Mouse (Mus musculus): ENCODE data around the gene Lsm10.
"Not testable (repeated sequence)": the region's sequence is repeated elsewhere in the genome, so short reads cannot be mapped to it uniquely, and the experiment has no call there.

Lsm10 gene

DNA sequence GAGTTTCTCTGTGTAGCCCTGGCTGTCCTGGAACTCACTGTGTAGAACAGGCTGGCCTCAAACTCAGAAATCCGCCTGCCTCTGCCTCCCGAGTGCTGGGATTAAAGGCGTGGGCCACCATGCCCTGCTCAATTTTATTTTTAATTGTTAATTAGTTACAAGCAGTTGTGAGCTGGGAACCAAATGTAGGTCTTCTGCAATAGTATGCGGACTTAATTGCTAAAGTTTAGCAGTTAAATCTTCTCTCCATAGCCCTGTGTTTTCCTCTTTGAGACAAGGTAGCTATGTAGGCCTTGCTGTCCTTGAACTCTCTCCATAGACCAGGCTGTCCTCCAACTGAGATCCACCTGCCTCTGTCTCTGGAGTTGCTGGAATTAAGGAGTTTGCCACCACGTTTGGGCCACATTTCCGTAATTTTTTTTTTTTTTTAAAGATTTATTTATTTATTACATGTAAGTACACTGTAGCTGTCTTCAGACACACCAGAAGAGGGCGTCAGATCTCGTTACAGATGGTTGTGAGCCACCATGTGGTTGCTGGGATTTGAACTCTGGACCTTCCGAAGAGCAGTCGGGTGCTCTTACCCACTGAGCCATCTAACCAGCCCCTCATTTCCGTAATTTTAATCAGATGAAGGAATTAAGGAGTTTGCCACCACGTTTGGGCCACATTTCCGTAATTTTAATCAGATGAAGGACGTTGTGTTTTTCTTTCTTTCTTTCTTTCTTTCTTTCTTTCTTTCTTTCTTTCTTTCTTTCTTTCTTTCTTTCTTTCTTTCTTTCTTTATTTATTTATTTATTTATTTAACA, 597 bp upstream of the Lsm10 start:
- in situ Hi-C loops (cut with MseI, MboI), result not testable (repeated sequence)

GRCm38 (mm10) chr4:126097711-126098253, 1.4 kb downstream of the Lsm10 start:
- in situ Hi-C loops (cut with MseI, MboI), result no loop called here

GRCm38 (mm10) chr4:126099365-126099764, 2.9 kb downstream of the Lsm10 start:
- in situ Hi-C loops (cut with MseI, MboI), result no loop called here

GRCm38 (mm10) chr4:126100764-126101163, 4.3 kb downstream of the Lsm10 start:
- in situ Hi-C loops (cut with MseI, MboI), result no loop called here

GRCm38 (mm10) chr4:126102061-126102841, 5.8 kb downstream of the Lsm10 start:
- in situ Hi-C loops (cut with MseI, MboI), result no loop called here

GRCm38 (mm10) chr4:126103057-126103581, 6.7 kb downstream of the Lsm10 start:
- in situ Hi-C loops (cut with MseI, MboI), result no loop called here

- in situ Hi-C loops (cut with MseI, MboI), result no loop called here
Observed at GRCm38 (mm10) chr4:126103590-126104068, 7.2 kb downstream of the Lsm10 start, which contains the start of gene Stk40. TSS of gene Stk40 (plus strand) at chr4:126103957.

DNA sequence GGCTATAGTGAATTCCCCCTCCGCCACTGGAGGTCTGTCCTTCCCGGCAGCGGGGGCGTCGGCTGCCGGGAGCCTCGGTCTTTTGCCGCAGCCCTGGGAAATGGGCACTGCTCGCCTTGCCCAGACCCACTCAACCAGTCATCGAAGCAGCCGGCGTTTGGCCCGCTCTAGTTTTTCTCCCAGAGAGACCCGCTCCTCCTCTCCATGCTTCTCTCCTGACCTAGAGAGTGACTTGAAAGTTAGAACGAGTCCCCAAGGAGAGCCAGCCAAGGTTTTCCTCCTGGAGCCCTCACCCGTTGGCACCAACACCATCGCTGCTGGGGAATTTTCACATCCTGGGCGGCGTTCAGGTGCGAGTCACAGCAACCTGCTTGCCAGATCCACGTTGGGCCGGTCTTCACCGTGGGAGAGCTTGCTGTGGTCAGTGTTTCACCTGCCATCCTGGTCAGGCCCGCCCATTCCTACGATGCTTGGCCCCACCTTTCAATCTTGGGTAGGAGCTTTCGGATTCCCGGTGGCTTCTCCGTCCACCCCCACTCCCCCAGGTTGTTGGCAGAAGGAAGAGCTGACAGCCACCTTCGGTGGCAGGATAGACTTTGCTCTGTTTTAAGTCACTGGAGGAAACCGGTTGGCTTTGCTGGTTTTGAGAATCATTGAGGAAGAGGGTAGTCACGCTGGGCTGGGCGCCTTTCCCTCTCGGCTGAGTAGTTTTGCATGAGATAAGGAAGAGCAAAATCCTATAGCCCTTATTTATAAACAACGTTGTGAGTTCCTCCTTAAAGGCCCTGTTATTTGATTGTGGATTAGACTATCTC, 8.0 kb downstream of the Lsm10 start:
- in situ Hi-C loops (cut with MseI, MboI), result no loop called here

GRCm38 (mm10) chr4:126105131-126105783, 8.8 kb downstream of the Lsm10 start:
- in situ Hi-C loops (cut with MseI, MboI), result no loop called here

DNA sequence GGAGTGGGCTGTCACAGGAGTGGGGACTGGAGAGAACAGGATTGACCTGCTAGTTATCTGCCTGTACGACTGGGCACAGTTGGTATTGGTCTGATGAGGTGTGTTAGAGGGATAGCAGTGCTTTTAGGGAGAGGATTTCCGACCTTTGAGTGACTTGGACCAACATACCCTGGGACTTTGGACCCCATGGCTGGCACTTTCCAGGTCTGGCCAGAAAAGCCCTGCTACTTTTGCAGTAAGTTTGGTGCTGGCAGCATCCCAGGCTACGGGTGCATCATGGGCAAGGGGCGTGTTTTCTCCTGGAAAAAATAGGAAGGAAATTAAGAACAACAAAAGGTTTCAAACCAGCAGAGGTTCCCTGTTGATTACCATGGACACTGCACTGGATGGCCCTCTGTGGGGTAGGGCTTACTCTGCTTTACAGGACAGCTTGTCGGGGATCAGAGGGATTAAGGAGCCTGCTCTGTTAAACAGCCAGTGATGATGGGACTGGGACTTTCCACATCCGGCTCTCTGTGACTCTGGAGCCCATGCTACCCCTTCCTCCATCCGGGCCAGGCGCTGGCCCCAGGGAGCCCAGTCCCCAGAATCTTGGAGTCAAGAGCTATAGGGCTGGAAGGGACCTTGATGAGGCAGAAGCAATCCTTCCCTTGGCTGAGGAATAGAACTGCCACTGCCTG, 11.8 kb downstream of the Lsm10 start:
- in situ Hi-C loops (cut with MseI, MboI), result no loop called here

GRCm38 (mm10) chr4:126109613-126110373, 13.4 kb downstream of the Lsm10 start:
- in situ Hi-C loops (cut with MseI, MboI), result no loop called here

DNA sequence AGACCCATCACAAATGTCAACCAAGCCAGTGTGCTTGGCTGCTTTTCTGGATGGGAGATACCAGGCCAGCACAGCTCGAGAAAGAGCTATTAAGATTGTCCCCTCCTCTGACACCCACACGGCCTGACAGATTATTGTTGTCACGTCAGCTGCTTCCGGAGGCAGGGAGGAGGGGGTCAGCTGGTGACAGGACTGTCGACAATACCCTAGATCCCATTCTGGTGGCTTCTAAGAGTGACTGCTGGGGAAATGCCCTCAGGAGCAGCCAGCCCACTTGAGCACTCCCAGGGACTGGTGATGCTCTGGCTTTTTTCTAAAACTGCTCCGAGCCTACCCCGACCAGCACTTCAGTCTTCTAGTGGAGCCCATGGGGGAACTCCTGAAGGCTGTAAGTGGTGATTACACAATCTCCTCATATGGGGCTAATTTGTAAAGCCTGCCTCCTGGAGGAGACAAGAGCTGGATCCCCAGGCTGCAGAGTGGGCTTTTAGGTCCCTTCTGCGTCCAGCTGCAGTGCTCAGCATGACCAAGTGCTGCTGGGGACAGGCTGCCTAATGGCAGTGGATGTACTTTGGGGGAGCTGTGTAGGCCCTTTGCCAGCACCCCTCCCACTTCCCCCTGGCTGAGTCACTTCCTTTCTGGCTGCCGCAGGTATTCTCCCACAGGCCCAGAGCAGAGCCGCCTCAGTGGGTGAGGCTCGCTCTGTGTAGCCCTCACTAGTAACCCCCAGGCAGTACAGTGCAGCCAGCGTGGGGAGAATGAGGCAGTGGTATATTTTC, 14.1 kb downstream of the Lsm10 start:
- in situ Hi-C loops (cut with MseI, MboI), result no loop called here

DNA sequence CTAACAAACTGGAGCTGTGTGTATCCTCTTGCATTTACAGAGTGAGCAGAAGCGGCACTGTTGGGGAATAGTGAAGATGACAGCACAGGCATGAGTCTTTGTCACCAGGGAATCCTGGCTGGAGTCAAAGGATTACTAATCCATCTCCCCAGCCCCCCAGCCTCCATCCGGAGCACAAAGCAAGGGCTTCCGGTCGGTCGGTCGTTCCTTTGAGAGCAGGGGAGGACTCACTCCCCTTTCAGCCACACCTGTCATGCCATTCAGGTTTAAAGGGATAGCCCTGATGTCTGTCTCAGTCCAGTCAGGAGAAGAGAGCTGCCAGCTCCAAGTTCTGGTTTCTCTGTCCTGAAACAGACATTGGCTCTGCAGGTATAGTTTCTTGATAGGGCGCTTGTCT, 14.7 kb downstream of the Lsm10 start:
- in situ Hi-C loops (cut with MseI, MboI), result no loop called here

DNA sequence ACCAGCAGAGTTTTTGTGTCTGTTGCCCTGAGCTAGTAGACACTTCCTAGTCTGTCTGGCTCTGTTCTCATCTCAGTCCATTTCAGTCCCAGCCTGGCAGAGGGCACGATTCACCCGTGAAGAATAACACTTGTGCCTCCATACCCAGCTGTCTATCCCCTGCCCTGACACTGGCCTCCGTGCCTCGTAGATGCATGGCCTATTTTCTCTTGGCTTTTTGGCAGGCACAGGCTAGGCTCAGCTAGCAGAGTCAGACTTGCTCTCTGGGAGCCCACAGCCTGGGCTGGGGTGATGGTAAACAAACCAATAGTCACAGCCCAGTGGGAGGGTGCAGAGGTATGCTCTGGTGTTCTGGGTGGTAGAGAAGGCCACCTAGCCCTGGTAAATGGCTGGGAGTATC, 16.8 kb downstream of the Lsm10 start:
- in situ Hi-C loops (cut with MseI, MboI), result no loop called here

DNA sequence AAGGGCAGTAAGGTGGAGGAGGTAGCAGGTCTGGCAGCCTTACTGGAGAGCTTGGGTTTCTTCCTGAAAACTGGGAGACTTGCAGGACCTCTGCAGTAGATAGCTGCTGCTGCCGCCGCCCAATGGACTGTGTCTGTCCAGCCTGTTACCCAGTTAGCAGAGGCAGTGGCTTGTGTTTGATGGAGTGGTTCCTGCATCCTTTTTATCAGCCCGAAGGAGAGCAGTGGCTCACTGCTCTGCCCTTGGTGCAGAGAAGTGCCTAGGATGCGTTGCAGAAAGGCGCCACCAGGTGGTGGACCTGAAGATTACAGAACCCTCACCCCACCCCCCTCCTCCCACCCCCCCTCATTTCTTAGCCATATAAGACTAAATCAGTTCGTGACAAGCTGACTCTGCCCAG, 17.5 kb downstream of the Lsm10 start:
- in situ Hi-C loops (cut with MseI, MboI), result no loop called here

DNA sequence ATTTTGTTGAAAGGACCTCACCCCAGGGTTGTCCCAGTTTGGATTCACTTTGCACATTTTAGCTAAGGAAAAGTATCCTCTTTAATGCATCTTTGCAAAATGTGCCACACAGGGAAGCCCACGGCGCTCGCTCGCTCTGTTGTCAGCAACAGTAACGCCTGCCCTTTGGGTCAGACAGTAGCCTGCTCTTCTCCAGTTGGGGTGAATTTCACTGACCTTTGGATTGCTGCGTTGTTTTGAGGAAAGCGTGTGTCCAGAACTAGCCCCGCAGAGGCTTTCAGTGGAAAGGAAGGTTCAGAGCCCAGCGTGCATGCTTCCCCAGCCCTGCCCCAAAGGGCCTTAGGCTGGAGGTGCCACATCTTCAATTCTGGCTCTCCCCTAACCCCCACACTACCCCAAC, 19.0 kb downstream of the Lsm10 start:
- in situ Hi-C loops (cut with MseI, MboI), result no loop called here

GRCm38 (mm10) chr4:126115871-126116521, 19.6 kb downstream of the Lsm10 start:
- in situ Hi-C loops (cut with MseI, MboI), result no loop called here

DNA sequence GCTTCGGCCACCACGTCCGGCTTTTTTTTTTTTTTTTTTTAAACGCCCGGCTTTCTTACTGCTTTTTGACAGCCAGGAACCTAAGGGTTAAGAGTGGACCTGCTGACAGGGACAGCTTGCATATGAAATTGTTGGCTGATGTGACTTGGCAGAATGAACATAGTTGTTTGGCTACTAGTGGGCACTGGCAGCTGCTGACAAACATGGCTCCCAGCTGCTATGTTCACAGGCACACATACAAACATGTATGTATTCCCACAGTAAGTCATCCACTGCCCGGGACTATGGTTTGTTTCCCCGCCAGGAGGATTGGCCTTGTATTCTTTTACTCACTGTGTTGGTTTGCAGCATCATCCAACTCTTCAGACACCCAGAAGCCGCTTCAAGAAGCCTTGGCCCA, 20.7 kb downstream of the Lsm10 start:
- in situ Hi-C loops (cut with MseI, MboI), result no loop called here

All from mouse trophoblast stem cell (cell line).